Mouse (Mus musculus) lung, postnatal 25 days (tissue): Measurements from ENCODE around the gene Cyp4f14.
A peak's percentile ranks its signal among the peaks of the same experiment; 100 is the strongest.

Source experiments
- DNase-seq: peaks from one replicate; pipeline ENCODE4 v3.0.0; 2022; ENCODE audit warnings: low spot score

The Cyp4f14 gene

GRCm38 (mm10) chr17:32917131-32917530 lies at the start of gene Cyp4f14:
Cyp4f14 (minus strand) TSS chr17:32917342.
- DNase-seq = no peak

GRCm38 (mm10) chr17:32965623-32966290 lies 48.6 kb upstream of the Cyp4f14 start, which contains the start of gene Zfp472:
Zfp472 (plus strand) TSS chr17:32965814.
- peak; percentile 95 for DNase-seq

- DNase-seq = no peak
Measured at GRCm38 (mm10) chr17:32965253-32965622, 48.1 kb upstream of the Cyp4f14 start.

GRCm38 (mm10) chr17:32951441-32951840 lies 34.3 kb upstream of the Cyp4f14 start:
- peak; percentile 77 for DNase-seq

- DNase-seq = no peak
Measured at GRCm38 (mm10) chr17:32951006-32951405, 33.9 kb upstream of the Cyp4f14 start.

GRCm38 (mm10) chr17:32950136-32950535 lies 33.0 kb upstream of the Cyp4f14 start:
- DNase-seq = no peak

GRCm38 (mm10) chr17:32947215-32947914 lies 30.2 kb upstream of the Cyp4f14 start, which contains the start of gene Cyp4f13:
Cyp4f13 (minus strand) TSS chr17:32947402.
- peak; percentile 99 for DNase-seq

- peak; percentile 12 for DNase-seq
Measured at GRCm38 (mm10) chr17:32946716-32947115, 29.6 kb upstream of the Cyp4f14 start.

- DNase-seq = no peak
Measured at GRCm38 (mm10) chr17:32944402-32945035, 27.4 kb upstream of the Cyp4f14 start.

GRCm38 (mm10) chr17:32943661-32944060 lies 26.5 kb upstream of the Cyp4f14 start:
- DNase-seq = no peak

GRCm38 (mm10) chr17:32939831-32940230 lies 22.7 kb upstream of the Cyp4f14 start:
- DNase-seq = no peak

- DNase-seq = no peak
Measured at GRCm38 (mm10) chr17:32927803-32928202, 10.7 kb upstream of the Cyp4f14 start.

- DNase-seq = peak; percentile 71
Measured at GRCm38 (mm10) chr17:32924658-32925312, 7.6 kb upstream of the Cyp4f14 start.

- DNase-seq = no peak
Measured at GRCm38 (mm10) chr17:32923681-32924080, 6.5 kb upstream of the Cyp4f14 start.

GRCm38 (mm10) chr17:32919123-32919522 lies 2.0 kb upstream of the Cyp4f14 start:
- no peak for DNase-seq

- DNase-seq = no peak
Measured at GRCm38 (mm10) chr17:32916075-32916474, 1.1 kb downstream of the Cyp4f14 start.

GRCm38 (mm10) chr17:32906172-32906571 lies 11.0 kb downstream of the Cyp4f14 start:
- DNase-seq = no peak

GRCm38 (mm10) chr17:32905239-32905638 lies 11.9 kb downstream of the Cyp4f14 start:
- DNase-seq = peak; percentile 37

GRCm38 (mm10) chr17:32904414-32904813 lies 12.7 kb downstream of the Cyp4f14 start:
- no peak for DNase-seq

GRCm38 (mm10) chr17:32901751-32902525 lies 15.2 kb downstream of the Cyp4f14 start:
- DNase-seq = no peak

- no peak for DNase-seq
Measured at GRCm38 (mm10) chr17:32895421-32895820, 21.7 kb downstream of the Cyp4f14 start.

GRCm38 (mm10) chr17:32893901-32894300 lies 23.2 kb downstream of the Cyp4f14 start:
- no peak for DNase-seq
